ENCODE assay signal across 12 mouse cellular contexts in the genomic region with DNA sequence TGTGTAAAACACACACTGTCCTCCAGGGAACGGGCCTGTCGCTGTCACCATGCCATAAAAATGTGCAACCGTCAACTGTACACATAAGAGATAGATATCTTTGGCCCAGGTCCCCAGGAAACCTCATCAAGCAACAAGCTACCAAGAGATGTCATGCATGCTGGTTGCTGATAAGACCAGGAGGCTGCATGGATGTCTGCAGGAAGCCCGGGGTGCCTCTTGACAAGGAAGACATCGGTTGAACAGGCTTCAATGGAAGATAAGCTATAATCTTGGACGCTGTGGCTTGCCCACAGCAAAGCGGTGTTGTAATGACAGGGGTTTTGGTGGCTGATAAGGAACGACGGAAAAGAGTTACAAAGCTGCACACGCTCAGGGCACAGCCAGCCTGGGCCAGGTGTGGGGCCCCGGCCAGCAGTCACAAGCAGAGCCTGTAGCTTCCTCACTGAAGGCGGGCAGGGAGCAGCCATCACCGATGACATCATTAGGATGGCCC.
DNase-seq lines count a peak whose midpoint lies in the region; ATAC-seq and TF ChIP-seq lines count a peak whose summit lies in the region.
"Had no signal": no experiment of that assay in that cellular context is flagged by ENCODE, and none has a peak within 500 bp of the region (broad histone marks: within the 10 kb centered on the region; RNA-seq: fewer than 3 reads in every experiment).

No protein-coding gene starts in this region.

- H3K36me3 ChIP-seq in heart, embryonic 15.5 days = no peaks in the 10 kb centered on the region
- no peaks in the 10 kb centered on the region for H3K36me3 ChIP-seq in stomach, embryonic 14.5 days (ENCODE audit: control insufficient read depth, insufficient read depth, low read length)
- no peaks in the 10 kb centered on the region for H3K36me3 ChIP-seq in stomach, postnatal 0 days (ENCODE audit: control insufficient read depth, insufficient read depth, low read length)
- H3K36me3 ChIP-seq in intestine, embryonic 16.5 days (ENCODE audit: control insufficient read depth, insufficient read depth, low read length) = no peaks in the 10 kb centered on the region

- H3K4me1 ChIP-seq in heart, embryonic 15.5 days (replicated peaks) = peaks cover 13% of the 10 kb centered on the region
- peaks cover 11% of the 10 kb centered on the region; the same call in 1 of the 2 replicates for H3K4me1 ChIP-seq in stomach, embryonic 14.5 days (ENCODE audit: control insufficient read depth, insufficient read depth, low read length)
- H3K4me1 ChIP-seq in stomach, postnatal 0 days (replicated peaks; ENCODE audit: control insufficient read depth, insufficient read depth) = no peaks in the 10 kb centered on the region
- H3K4me1 ChIP-seq in intestine, embryonic 16.5 days (ENCODE audit: control insufficient read depth, insufficient read depth, low read length) = peaks cover 7% of the 10 kb centered on the region

- intact Hi-C loops in heart, postnatal 25 days (cut with DNase I) = loop anchor here (5.0 kb wide), 1 partner anchor 63 kb away; no protein-coding TSS in a partner anchor

- peak; percentile 22; the same call in 1 of the 2 replicates for ATAC-seq in heart, embryonic 15.5 days (replicated peaks; ENCODE audit: insufficient number of reproducible peaks, insufficient read depth, low FRiP score, low read depth)
- peak; percentile 75; the same call in 1 of the 2 replicates for ATAC-seq in stomach, embryonic 14.5 days (ENCODE audit: insufficient number of reproducible peaks, insufficient read depth, low FRiP score, low read depth)
- ATAC-seq in stomach, postnatal 0 days (ENCODE audit: low FRiP score, low TSS enrichment) = no peak
- peak; percentile 79 for ATAC-seq in intestine, embryonic 16.5 days
- ATAC-seq: forebrain, embryonic 16.5 days had no signal

- WGBS in heart, embryonic 15.5 days = 33% methylated on average over 13 of the region's 13 CpGs
- 72% methylated on average over 13 of the region's 13 CpGs for WGBS in stomach, embryonic 14.5 days
- 67% methylated on average over 13 of the region's 13 CpGs for WGBS in stomach, postnatal 0 days
- WGBS in intestine, embryonic 16.5 days = 59% methylated on average over 13 of the region's 13 CpGs

- no peak for TF ChIP-seq CTCF in stomach, postnatal 0 days (IDR thresholded peaks at IDR 0.05; ENCODE audit: low read depth)

- DNase-seq in heart, postnatal 25 days (ENCODE audit: low spot score) = no peak
- no peak for DNase-seq in stomach, postnatal 0 days (ENCODE audit: low spot score)
- DNase-seq in natural killer cell, adult 2 months (ENCODE audit: low spot score in 2 of 2) = peak; percentile 7 to 11
- no peak for DNase-seq in adipocyte (ENCODE audit: low spot score)
- no peak for DNase-seq in right cerebral cortex, adult 2 months (ENCODE audit: low spot score in 2 of 2)
- DNase-seq: heart, adult 11 months; kidney, adult 18-20 months had no signal

- H3K9me3 ChIP-seq in heart, embryonic 15.5 days (replicated peaks) = no peaks in the 10 kb centered on the region
- no peaks in the 10 kb centered on the region for H3K9me3 ChIP-seq in stomach, embryonic 14.5 days (ENCODE audit: control insufficient read depth, low read depth, low read length)
- H3K9me3 ChIP-seq in stomach, postnatal 0 days (ENCODE audit: control insufficient read depth, low read length) = no peaks in the 10 kb centered on the region
- no peaks in the 10 kb centered on the region for H3K9me3 ChIP-seq in intestine, embryonic 16.5 days (ENCODE audit: control insufficient read depth, low read length)

- no peaks in the 10 kb centered on the region for H3K27me3 ChIP-seq in heart, embryonic 15.5 days
- no peaks in the 10 kb centered on the region for H3K27me3 ChIP-seq in stomach, embryonic 14.5 days (ENCODE audit: control insufficient read depth, insufficient read depth, low read length)
- no peaks in the 10 kb centered on the region for H3K27me3 ChIP-seq in stomach, postnatal 0 days (ENCODE audit: control insufficient read depth, insufficient read depth, low read length)
- no peaks in the 10 kb centered on the region for H3K27me3 ChIP-seq in intestine, embryonic 16.5 days (replicated peaks; ENCODE audit: control insufficient read depth, insufficient read depth, low read length)

- no peak overlapping the region for H3K9ac ChIP-seq in heart, embryonic 15.5 days
- no peak overlapping the region for H3K9ac ChIP-seq in stomach, embryonic 14.5 days (replicated peaks; ENCODE audit: low read depth, low read length)
- H3K9ac ChIP-seq in stomach, postnatal 0 days (ENCODE audit: low read length) = no peak overlapping the region
- no peak overlapping the region for H3K9ac ChIP-seq in intestine, embryonic 16.5 days (ENCODE audit: low read depth, low read length)

- no peak overlapping the region for H3K4me3 ChIP-seq in heart, embryonic 15.5 days
- H3K4me3 ChIP-seq in stomach, embryonic 14.5 days (ENCODE audit: low read depth, low read length) = no peak overlapping the region
- H3K4me3 ChIP-seq in stomach, postnatal 0 days (ENCODE audit: low read depth, low read length) = no peak overlapping the region
- H3K4me3 ChIP-seq in intestine, embryonic 16.5 days (ENCODE audit: low read length) = no peak overlapping the region

- no peak overlapping the region for H3K27ac ChIP-seq in heart, embryonic 15.5 days
- no peak overlapping the region for H3K27ac ChIP-seq in stomach, embryonic 14.5 days (ENCODE audit: low read length)
- no peak overlapping the region for H3K27ac ChIP-seq in stomach, postnatal 0 days (replicated peaks)
- no peak overlapping the region for H3K27ac ChIP-seq in intestine, embryonic 16.5 days (ENCODE audit: low read length)
- H3K27ac ChIP-seq: macrophage had no signal

- no peak overlapping the region for H3K4me2 ChIP-seq in heart, embryonic 15.5 days
- no peak overlapping the region for H3K4me2 ChIP-seq in stomach, embryonic 14.5 days (replicated peaks; ENCODE audit: low read depth, low read length)
- H3K4me2 ChIP-seq in stomach, postnatal 0 days (replicated peaks; ENCODE audit: low read depth) = no peak overlapping the region
- H3K4me2 ChIP-seq in intestine, embryonic 16.5 days (ENCODE audit: low read depth, low read length) = no peak overlapping the region

- TF ChIP-seq EP300 in stomach, postnatal 0 days (optimal IDR thresholded peaks at IDR 0.05) = no peak

Comparison
In these comparisons a context has a peak if more than half of its experiments do, and no peak if none do; other contexts are left out.
1. DNase-seq: peak in natural killer cell, adult 2 months (2 of 2); none in heart, postnatal 25 days (single experiment), stomach, postnatal 0 days (single experiment), adipocyte (single experiment) and right cerebral cortex, adult 2 months (0 of 2).